Mouse (Mus musculus) heart, postnatal 0 days (tissue): ENCODE data around the gene Ablim1.

Source experiments
- CTCF ChIP-seq: IDR thresholded peaks from 2 replicates; pipeline ENCODE4 v1.5.1; 2016; ENCODE audit warnings: antibody characterized with exemption, control low read depth, low read depth
- EP300 ChIP-seq: IDR thresholded peaks from 2 replicates; pipeline ENCODE4 v1.6.1; 2016; ENCODE audit warnings: antibody characterized with exemption, low read depth

DNA sequence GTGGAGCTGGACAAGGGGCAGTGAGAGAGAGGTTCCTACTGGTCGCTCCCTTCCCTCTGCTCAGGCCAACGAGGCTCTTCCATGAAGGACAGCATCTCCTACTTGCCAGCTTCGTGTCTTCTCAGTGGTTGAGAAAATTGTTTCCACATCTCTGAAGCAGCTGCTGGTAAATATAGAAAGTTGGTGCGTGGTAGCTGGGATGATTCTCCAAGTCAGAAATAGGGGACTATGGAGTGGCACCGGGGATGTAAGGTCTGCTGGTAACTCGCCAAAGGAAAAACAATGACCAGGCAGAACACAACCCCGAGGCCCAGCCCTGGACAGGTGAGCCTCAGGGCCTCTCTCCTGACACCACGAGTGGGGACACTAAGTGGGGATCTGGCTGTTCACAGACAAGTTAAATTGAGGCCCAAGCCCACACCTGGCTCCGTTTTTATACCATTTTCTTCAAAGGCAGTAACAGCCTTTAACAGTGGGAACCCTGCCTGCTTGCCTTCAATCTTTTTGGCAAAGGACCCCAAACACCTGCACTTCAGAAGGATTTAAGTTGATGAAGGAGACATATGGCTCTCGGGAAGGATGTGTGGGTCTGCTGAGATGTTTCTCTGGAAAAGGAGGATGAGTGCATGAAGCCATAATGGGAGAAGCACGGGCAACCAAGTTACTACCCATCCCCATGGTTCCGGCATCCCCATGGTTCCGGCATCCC is 175.7 kb downstream of the Ablim1 start:
- TF ChIP-seq EP300 (no peak), CTCF (no peak)
